Mouse (Mus musculus): Measurements from ENCODE around the gene Wnt6.
A peak's percentile ranks its signal among the peaks of the same experiment; 100 is the strongest.
"Not testable (repeated sequence)": the region's sequence is repeated elsewhere in the genome, so short reads cannot be mapped to it uniquely, and the experiment has no call there.

Wnt6 gene

DNA sequence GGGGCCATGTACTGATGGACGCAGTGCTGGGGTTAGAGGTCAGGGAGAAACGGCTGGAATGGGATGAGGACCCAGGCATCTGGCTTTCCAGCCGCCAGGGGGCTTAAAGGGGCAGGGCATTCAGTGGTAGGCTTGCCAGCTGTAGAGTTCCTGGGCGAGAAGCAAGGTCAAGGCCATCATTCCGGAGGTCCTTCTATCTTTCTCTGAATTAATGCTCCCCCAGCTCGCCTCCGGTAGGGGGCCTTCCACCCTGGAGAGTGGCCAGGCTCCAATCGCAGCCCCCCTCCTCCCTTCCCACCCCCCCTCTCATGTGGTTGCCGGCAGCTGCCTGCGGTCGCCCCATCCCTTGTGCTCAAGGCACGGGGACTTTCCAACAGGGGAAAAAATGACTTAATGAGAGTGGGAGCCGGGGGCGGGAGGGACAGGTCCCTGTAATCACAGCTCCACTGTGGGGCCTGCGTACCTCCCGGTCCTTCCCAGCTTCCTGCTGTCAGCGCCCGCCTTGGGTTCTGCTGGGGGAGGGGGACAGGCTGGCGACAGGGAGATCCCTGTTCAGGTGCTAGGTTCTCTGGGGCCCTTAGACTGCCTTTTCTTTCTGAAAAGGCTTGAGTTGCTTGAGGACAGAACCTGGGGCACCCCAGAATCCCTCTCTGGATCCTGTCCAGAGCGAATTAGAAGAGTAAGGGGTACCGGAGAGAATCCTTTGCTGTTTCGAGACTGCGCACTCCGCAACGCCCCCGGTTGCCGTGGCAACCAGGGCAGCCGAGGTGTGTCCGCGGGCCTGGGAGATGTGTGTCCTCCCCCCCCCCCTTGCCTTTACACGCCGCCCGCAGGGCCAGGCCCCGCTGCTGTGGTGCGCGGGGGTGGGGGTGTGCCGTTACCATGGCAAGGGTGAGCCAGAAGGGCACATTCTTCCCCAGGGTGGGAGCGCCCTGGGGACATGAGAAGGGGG is 34.9 kb downstream of the Wnt6 start:
- DNase-seq (ENCODE audit: low spot score in 2 of 2) = no peak

DNA sequence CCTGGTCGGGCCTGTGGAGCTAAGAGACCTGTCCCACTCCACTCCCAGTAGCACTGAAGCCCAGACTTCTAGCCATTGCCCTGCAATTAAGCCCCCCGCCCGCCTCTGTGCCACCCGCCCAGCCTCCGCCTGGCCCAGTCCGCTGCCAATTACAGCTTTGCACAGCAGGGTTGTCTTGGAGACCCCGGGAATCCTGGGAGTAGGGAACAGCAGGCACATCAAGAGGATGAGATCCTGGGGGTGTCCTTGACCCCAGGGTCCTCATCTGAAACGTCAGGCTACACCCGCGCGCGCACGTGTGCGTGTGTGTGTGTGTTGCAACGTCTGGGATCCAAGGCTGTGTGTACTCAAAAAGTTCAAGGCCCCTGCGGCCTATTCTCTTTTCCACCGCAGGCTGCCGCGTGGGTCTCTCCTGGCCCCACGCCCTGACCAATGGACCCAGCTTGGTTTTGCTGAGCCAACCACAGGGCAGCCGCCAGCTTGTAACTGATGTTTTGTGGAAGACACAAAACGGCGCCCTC is 35.9 kb downstream of the Wnt6 start:
- DNase-seq (ENCODE audit: low spot score in 2 of 2) = no peak

DNA sequence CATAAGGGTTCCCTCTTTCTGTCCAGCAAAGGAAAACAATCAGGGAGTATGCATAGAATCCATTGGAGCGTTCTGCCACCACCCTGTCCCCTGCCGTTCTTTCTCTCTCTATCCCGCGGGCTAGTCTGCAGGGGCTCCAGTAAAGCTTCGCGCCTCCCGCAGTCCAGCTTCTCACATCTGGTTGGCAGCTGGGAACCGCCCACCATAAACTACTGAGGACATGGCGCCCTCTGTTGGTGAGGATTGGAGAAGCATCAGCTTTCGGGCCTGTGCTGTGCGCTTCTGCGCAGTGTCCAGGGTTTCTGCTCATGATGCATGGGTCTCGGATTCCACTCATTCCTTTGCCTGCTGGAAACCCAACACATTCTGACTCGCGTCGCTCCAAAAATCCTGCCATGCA is 36.4 kb downstream of the Wnt6 start:
- DNase-seq (ENCODE audit: low spot score in 2 of 2) = peak; percentile 87 to 89

DNA sequence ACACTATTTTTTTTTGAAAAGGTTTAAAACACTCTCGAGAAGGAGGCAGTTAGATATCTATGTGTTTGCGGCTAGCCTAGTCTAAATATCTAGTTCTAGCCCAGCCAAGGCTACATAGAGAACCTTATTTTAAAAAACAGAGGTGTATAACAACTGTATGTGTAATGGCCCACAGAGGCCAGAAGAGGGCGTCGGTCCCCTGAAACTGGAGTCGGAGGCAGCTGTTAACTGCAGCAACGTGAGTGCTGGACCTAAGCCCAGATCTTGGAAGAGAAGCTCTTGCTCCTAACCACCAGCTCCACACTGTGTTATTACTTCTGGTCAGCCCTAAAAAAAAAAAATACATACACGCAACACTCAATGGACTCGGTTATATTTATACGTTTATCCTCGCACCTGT is 37.3 kb downstream of the Wnt6 start:
- no peak for DNase-seq (ENCODE audit: low spot score in 2 of 2)

DNA sequence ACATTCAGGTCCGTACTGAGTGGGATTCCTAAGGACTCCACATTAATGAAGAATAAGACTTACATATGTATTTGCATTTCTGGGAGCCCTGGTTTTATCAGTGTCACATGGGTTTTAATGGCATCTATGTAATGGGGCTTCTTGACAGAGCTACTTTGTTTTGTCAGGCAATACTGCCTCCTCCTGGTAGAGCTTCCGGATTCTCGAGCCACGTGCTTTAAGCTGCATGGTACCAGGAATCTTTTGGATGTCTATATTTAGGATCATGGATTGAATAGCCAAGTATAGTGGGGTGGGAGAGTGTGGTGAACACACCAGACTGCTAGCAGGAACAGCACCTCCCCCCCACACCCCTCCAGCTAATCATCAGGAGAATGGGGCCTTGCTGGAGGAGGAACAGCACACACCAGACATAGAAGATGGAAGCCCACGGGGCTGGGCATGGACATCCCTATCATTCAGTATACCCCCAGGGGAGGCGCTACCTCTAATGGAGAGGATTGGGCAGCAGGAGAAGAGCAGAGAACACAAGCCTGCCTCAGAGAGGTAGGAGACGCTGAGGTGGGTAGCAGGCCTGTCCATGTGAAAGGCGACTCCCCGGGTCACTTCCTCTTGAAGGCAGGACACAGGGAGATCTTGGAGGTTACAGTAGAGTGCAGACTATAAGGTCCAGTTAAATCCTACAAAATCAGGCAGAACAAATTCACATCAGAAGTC is 43.4 kb downstream of the Wnt6 start:
- DNase-seq (ENCODE audit: low spot score in 2 of 2) = no peak

DNA sequence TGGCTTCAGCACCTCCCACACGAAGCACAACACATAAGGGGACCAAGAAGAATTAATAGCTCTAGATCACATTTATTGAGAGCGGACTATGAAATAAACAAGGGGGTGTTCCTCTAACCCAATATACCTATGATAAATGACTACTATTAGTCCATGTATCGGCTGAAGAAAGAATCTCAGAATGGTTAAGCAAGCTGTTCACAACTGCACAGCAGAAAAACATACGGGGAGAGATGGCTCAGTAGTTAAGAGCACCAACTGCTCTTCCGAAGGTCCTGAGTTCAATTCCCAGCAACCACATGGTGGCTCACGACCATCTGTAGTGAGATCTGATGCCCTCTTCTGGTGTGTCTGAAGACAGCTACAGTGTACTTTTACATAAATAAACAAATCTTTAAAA is 44.3 kb downstream of the Wnt6 start:
- not testable (repeated sequence) for DNase-seq (ENCODE audit: low spot score in 2 of 2)

DNA sequence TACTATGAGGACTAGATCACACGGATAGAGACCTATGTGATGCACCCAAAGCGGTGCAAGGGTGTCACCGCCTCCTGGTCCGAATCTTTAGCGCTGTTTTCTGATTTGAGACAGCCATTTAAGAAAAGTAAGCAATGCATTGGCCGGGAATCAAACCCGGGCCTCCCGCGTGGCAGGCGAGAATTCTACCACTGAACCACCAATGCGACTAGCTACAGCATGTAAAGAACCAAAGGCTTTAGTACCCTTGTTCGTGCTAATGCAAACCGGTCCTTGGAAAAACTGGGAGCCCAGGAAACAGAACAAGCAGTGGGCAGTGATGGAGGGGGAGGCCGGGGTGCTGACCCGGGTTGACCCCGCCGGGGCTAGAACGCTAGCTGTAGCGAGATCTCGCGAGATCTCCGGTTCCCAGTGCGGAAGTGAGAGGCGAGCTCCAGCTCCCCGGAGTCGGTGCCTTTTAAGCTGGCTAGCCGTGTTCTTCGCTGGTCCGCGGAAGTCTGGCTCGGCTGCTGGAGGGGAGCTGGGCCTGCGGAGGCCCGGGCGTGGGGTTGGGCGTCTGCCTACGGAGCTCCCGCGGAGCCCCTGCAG is 45.0 kb downstream of the Wnt6 start:
- DNase-seq (ENCODE audit: low spot score in 2 of 2) = peak; percentile 85 to 90

DNA sequence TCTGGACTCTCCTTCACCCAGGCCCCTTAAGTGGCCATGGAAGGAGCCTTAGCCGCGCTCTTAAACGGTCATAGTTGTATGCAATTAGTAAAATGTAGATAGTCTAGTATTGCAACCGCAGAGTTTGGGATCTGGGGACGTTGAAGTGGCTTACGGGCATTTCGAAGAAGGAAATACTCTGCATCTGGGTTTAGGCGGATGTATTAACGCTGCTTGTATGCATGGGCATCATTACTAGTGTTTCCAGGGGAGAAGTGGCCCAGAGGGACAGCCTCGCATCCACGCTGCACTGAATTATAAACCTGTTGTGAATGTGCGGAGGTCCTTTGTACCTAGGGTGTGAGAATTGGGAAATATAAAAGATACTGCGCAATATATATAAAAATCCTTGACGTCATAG is 45.5 kb downstream of the Wnt6 start:
- no peak for DNase-seq (ENCODE audit: low spot score in 2 of 2)

DNA sequence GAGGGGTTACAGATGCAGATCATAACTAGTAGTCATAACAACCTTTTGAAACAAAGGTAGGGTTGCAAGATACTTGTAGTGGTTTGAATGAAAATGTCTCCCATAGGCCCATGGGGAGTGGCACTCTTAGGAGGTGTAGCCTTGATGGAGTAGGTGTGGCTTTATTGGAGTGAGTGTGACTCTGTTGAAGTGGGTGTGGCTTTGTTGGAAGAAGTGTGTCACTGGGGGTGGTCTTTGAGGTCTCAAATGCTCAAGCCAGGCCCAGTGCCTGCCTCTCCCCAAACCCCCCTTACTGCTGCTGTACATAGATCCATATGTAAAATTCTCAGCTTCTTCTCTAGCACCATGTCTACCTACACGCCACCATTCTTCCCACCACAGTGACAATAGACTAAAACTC is 46.8 kb downstream of the Wnt6 start:
- no peak for DNase-seq (ENCODE audit: low spot score in 2 of 2)

DNA sequence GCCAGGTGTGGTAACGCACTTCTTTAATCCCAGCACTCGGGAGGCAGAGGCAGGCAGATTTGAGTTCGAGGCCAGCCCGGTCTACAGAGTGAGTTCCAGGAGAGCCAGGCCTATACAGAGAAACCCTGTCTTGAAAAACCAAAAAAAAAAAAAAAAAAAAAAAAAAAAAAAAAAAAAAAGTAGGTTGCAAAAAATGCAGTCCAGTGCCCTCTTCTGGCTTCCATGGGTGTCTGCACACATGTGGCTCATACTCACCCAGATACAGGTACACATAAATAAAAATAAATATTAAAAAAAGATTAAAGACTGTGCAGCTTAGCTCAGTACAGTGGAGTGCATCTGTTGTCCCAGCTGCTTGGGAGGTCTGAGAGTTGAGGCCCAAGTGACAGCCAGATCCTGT is 51.9 kb downstream of the Wnt6 start:
- not testable (repeated sequence) for DNase-seq (ENCODE audit: low spot score in 2 of 2)

DNA sequence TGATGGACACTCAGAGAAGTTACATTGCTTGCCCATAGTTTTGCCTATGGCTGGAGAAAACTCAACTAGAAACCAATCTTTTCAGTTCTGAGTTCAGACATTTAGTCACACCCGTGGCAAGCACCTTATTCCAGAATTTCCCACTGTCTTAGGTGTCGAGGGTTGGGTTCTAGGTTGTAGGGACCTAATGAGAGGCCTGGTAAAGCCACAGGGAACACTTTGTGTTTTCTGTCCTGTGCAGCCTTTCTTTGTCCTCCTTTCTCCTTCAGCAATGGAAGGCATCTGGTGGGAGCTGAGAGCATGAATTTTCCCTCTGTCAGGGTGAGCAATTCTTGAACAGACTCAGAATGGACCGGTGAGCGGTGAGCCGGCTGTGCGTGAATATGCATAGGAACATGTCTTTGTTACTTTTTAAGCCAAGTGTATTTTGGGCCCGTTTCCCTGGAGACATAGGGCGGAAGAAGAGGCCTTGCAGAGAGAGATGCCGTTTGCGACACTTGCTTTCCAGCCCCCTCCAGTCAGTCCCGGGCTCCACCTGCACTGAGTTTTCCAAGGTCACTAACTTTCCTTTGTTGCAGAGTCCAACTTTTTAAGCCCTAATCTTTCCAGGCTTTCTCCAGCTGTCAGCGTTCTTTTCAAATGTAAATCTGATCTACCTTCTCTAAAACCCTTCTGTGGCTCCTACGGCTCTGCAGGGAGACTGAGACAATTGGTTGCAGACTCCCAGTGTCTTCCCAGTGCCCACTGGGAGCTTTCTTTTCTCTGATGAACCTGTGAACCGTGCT is 53.0 kb downstream of the Wnt6 start:
- DNase-seq (ENCODE audit: low spot score in 2 of 2) = no peak

DNA sequence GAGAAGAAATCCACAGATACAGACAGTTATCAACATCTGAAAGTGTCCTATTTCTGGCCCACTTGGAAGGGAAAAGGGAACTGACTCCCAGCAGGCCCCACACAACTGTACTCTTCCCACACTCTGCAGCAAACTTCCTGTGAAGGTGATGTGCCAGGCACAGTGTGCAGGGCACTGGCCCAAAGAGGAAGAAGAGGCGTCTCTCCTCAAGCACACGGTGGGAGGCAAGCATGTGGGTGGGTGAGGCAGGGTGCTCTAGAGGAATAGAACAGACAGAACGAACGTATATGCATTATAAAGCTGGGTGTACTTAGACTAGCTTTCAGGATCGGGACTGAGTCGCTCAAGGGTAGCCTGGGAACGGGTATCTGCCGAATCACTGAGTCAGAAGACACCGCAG is 58.4 kb downstream of the Wnt6 start:
- no peak for DNase-seq (ENCODE audit: low spot score in 2 of 2)

DNA sequence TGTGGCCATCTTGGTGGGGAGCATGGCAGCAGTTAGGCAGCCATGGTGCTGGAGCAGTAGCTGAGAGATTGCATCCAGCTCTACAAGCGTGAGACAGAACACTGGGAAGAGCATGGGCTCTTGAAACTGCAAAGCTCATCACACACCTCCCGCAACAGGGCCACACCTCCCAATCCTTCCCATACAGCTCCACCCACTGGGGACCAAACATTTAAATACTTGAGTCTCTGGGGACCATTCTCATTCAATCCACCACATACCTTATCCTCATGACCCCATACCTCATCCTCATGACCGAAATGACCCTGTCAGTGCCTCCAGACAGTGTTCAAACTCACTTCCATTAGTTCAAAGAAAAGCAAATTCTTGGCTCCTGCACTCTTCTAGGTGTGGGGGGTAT is 61.6 kb downstream of the Wnt6 start:
- no peak for DNase-seq (ENCODE audit: low spot score in 2 of 2)

Measured in urinary bladder, postnatal 36 days (tissue).